Mouse (Mus musculus) C2C12 (cell line): ENCODE measurements around the gene Rhbdl3. TPM values are rescaled to one million over a fixed set of nuclear protein-coding genes. Genes with fewer than 3 reads are reported as not detected.
A peak's percentile ranks its signal among the peaks of the same experiment; 100 is the strongest.

Experiments
- H3K27me3 ChIP-seq: one replicate; pipeline ENCODE4 v1.6.1; 2011; ENCODE audit not compliant: control insufficient read depth, insufficient read depth, insufficient read length
- H3K36me3 ChIP-seq: one replicate; pipeline ENCODE4 v1.6.1; 2011; ENCODE audit not compliant: control insufficient read depth, insufficient read depth
- H3K4me3 ChIP-seq: one replicate; pipeline ENCODE4 v1.5.1; 2011; ENCODE audit warnings: mild to moderate bottlenecking, control low read depth; ENCODE audit not compliant: poor library complexity, insufficient read depth, severe bottlenecking
- H3K79me2 ChIP-seq: one replicate; pipeline ENCODE4 v1.6.1; 2011; ENCODE audit not compliant: control insufficient read depth, insufficient read depth
- H3K79me3 ChIP-seq: one replicate; pipeline ENCODE4 v1.6.1; 2011; ENCODE audit warnings: low read depth, control low read depth
- H3ac ChIP-seq: one replicate; pipeline ENCODE3; 2011; ENCODE audit warnings: low read depth; ENCODE audit not compliant: control insufficient read depth, insufficient read length
- CEBPB ChIP-seq: IDR thresholded peaks from one replicate; pipeline ENCODE4 v1.6.1; 2011; ENCODE audit warnings: low read depth, mild to moderate bottlenecking, control low read depth, moderate library complexity
- CTCF ChIP-seq: IDR thresholded peaks from one replicate; pipeline ENCODE4 v1.5.1; 2011; ENCODE audit not compliant: control insufficient read depth, insufficient read depth, insufficient read length
- FOSL1 ChIP-seq: IDR thresholded peaks from one replicate; pipeline ENCODE4 v1.8.0; 2011; ENCODE audit warnings: mild to moderate bottlenecking, low read length; ENCODE audit not compliant: poor library complexity, insufficient read depth, severe bottlenecking
- MAX ChIP-seq: IDR thresholded peaks from one replicate; pipeline ENCODE4 v1.6.1; 2011; ENCODE audit warnings: mild to moderate bottlenecking, control low read depth
- MYOD1 ChIP-seq: IDR thresholded peaks from one replicate; pipeline ENCODE4 v1.6.1; 2011; ENCODE audit warnings: low read depth; ENCODE audit not compliant: control insufficient read depth, insufficient read length
- MYOG ChIP-seq: IDR thresholded peaks from one replicate; pipeline ENCODE4 v1.6.1; 2011; ENCODE audit not compliant: control insufficient read depth, insufficient read length; ENCODE audit errors: extremely low read depth
- USF1 ChIP-seq: IDR thresholded peaks from one replicate; pipeline ENCODE4 v1.6.1; 2011; ENCODE audit warnings: low read depth, mild to moderate bottlenecking, control low read depth, moderate library complexity
- polyA plus RNA-seq: library from polyadenylated mRNA; unstranded; fragments of >200 nt; fragmentation: generic; extraction: Trizol; gene quantifications from one replicate; pipeline ENCODE4 v1.2.1, GENCODE M21; 2012; ENCODE audit warnings: missing spikeins

Gene Rhbdl3
- polyA plus RNA-seq, 1 experiment: 0.22 TPM

DNA sequence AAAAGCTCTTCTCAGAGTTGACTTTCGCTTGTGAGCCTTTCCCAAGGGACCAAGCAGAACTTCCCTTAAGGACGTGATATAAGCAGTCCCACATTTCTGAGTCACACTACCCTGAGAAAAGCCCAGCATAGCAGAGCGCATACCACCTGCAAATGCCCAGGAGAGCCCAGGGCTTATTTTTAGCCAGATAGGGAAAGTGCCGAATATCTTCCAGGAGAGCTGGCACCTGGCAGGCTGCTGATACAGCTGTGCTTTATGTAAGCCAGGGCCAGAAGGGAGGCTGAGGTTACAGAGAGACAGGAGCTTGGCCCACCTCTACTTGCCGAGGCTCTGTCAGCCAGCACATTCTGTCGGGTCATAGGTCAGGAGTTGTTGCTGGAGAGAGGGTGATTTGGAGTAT lies 16.1 kb upstream of the Rhbdl3 start:
- Histone ChIP-seq H3K79me2 (no peaks in the 10 kb centered on the region), H3K36me3 (no peaks in the 10 kb centered on the region), H3K27me3 (peaks cover 2% of the 10 kb centered on the region), H3ac (no peak overlapping the region), H3K4me3 (no peak overlapping the region), H3K79me3 (no peaks in the 10 kb centered on the region)
- no peak for TF ChIP-seq MYOD1
- TF ChIP-seq MYOG: no peak
- no peak for TF ChIP-seq FOSL1
- TF ChIP-seq CEBPB: no peak
- TF ChIP-seq CTCF: no peak
- no peak for TF ChIP-seq MAX
- no peak for TF ChIP-seq USF1

DNA sequence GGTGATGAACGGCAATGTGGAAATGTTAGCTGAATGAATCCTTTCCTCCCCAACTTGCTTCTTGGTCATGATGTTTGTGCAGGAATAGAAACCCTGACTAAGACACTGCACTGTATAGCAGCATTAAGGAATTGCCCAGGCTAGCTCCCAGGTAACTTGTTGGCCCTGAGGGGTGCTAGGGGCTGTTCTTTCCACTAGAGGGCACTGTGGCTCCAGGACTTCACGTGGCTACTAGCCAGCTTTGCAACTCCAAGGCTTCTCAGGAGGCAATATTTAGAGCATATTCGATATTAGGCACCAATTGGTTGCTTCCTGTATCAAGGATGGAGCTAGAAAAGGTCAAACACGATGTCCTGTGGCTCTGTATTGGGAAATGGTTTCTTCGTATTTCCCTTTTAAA lies 13.6 kb upstream of the Rhbdl3 start:
- no peaks in the 10 kb centered on the region for H3K36me3 ChIP-seq
- TF ChIP-seq CTCF: peak; percentile 86
- no peak for TF ChIP-seq FOSL1
- TF ChIP-seq MYOG: no peak
- TF ChIP-seq USF1: no peak
- TF ChIP-seq CEBPB: no peak
- peak; percentile 42 for TF ChIP-seq MAX
- TF ChIP-seq MYOD1: no peak
- no peak overlapping the region for H3K4me3 ChIP-seq
- no peaks in the 10 kb centered on the region for H3K79me2 ChIP-seq
- peaks cover 3% of the 10 kb centered on the region for H3K27me3 ChIP-seq
- H3K79me3 ChIP-seq: no peaks in the 10 kb centered on the region
- no peak overlapping the region for H3ac ChIP-seq

- Histone ChIP-seq H3K4me3 (no peak overlapping the region), H3K79me3 (no peaks in the 10 kb centered on the region), H3ac (no peak overlapping the region), H3K79me2 (no peaks in the 10 kb centered on the region), H3K27me3 (peaks cover 18% of the 10 kb centered on the region), H3K36me3 (no peaks in the 10 kb centered on the region)
- no peak for TF ChIP-seq MYOD1
- TF ChIP-seq CTCF: no peak
- no peak for TF ChIP-seq MYOG
- peak; percentile 62 for TF ChIP-seq USF1
- no peak for TF ChIP-seq MAX
- TF ChIP-seq FOSL1: no peak
- TF ChIP-seq CEBPB: no peak
These were observed 10.8 kb upstream of the Rhbdl3 start for GRCm38 (mm10) chr11:80289701-80290445.

- Histone ChIP-seq H3K27me3 (peaks cover 29% of the 10 kb centered on the region), H3K79me3 (no peaks in the 10 kb centered on the region), H3K4me3 (no peak overlapping the region), H3K79me2 (no peaks in the 10 kb centered on the region), H3ac (no peak overlapping the region), H3K36me3 (no peaks in the 10 kb centered on the region)
- no peak for TF ChIP-seq MYOG
- no peak for TF ChIP-seq FOSL1
- no peak for TF ChIP-seq CTCF
- TF ChIP-seq MYOD1: no peak
- TF ChIP-seq CEBPB: no peak
- no peak for TF ChIP-seq MAX
- no peak for TF ChIP-seq USF1
These were observed 9.7 kb upstream of the Rhbdl3 start for GRCm38 (mm10) chr11:80291004-80291403.

DNA sequence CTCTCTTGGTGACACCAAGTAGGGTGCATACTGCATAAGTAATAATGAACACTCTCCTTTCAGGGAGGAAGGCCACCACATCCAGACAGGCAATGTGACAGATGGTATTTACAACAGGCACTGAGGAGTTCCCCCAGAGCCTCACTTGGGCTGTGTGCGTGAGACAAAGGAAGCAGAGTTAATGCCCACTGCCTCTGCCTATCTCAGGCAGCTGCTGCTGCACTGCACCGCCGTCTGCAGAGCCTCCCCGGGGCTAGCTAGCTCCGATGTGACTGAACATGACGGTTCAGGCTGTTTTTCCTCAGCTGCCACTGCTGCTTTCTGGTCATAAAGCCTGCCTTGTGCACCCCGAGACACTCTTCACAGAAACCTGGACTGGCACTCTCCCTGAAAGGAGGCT lies 8.2 kb upstream of the Rhbdl3 start:
- H3ac ChIP-seq: no peak overlapping the region
- H3K36me3 ChIP-seq: no peaks in the 10 kb centered on the region
- H3K4me3 ChIP-seq: no peak overlapping the region
- no peaks in the 10 kb centered on the region for H3K79me2 ChIP-seq
- TF ChIP-seq CTCF (no peak), USF1 (no peak), FOSL1 (no peak), CEBPB (no peak), MYOD1 (no peak), MYOG (no peak), MAX (no peak)
- peaks cover 34% of the 10 kb centered on the region for H3K27me3 ChIP-seq
- no peaks in the 10 kb centered on the region for H3K79me3 ChIP-seq

DNA sequence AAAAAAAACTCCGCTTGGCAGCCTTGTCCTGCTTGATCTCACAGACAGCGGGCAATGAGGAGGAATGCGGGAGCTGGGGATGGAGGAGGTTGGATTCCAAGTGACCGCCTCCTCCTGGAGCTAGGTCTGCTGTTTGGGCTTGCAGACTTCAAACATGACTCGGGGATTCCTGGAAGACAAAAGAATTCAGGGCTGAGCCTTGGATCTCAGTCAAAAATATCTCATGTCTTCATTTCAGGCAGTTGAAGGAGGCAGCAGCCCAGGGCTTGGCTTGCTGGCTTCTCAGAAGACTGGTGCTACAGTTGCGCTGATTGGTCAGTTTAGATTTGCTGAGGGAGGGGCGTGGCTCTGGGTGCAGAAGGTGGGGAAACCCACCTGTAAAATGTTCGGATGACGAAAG lies 5.6 kb upstream of the Rhbdl3 start:
- no peaks in the 10 kb centered on the region for H3K79me3 ChIP-seq
- H3K79me2 ChIP-seq: no peaks in the 10 kb centered on the region
- no peak overlapping the region for H3K4me3 ChIP-seq
- H3ac ChIP-seq: no peak overlapping the region
- no peaks in the 10 kb centered on the region for H3K36me3 ChIP-seq
- peaks cover 35% of the 10 kb centered on the region for H3K27me3 ChIP-seq
- TF ChIP-seq MYOG (no peak), MAX (no peak), USF1 (no peak), CTCF (no peak), CEBPB (no peak), MYOD1 (no peak)
